Mouse (Mus musculus) MEL (cell line): ENCODE results near the gene 1700001L19Rik. TPM values are rescaled to one million over a fixed set of nuclear protein-coding genes. Genes with fewer than 3 reads are reported as not detected.

ENCODE experiments used
- DNase-seq: peaks from one replicate; pipeline ENCODE4 v3.0.0; 2011; ENCODE audit warnings: low read depth, low spot score
- H3K27ac ChIP-seq: 2 replicates; pipeline ENCODE4 v1.5.1; 2012; ENCODE audit warnings: low read depth, mild to moderate bottlenecking, control low read depth, low read length, moderate library complexity; ENCODE audit not compliant: control insufficient read depth
- H3K27me3 ChIP-seq, 2 experiments: fragments of 150-350 bp in 1 of 2; sonication (generic) in 1 of 2; 2 replicates each; pipeline ENCODE4 v1.6.1; 2012; ENCODE audit warnings: low read length in 2 of 2, mild to moderate bottlenecking in 2 of 2, improper control_type of control experiment in 1 of 2, moderate library complexity in 1 of 2; ENCODE audit not compliant: insufficient read depth in 2 of 2, control insufficient read depth in 1 of 2
- H3K36me3 ChIP-seq, 2 experiments: 2 replicates each; pipeline ENCODE4 v1.6.1; 2012 to 2014; ENCODE audit warnings: low read length in 2 of 2, improper control_type of control experiment in 1 of 2, inconsistent platforms in 1 of 2, mild to moderate bottlenecking in 1 of 2; ENCODE audit not compliant: insufficient read depth in 2 of 2, control insufficient read depth in 1 of 2
- H3K4me1 ChIP-seq, 2 experiments: fragments of 150-350 bp in 1 of 2; sonication (generic) in 1 of 2; 2 replicates each; pipeline ENCODE4 v1.6.1; 2012; ENCODE audit warnings: low read length in 2 of 2, improper control_type of control experiment in 1 of 2, mild to moderate bottlenecking in 1 of 2; ENCODE audit not compliant: insufficient read depth in 2 of 2, control insufficient read depth in 1 of 2
- H3K4me3 ChIP-seq, 2 experiments: fragments of 150-350 bp in 1 of 2; sonication (generic) in 1 of 2; 2 replicates each; pipeline ENCODE4 v1.5.1; 2012; ENCODE audit warnings: low read depth in 2 of 2, low read length in 2 of 2, mild to moderate bottlenecking in 2 of 2, moderate library complexity in 2 of 2, control low read depth in 1 of 2, improper control_type of control experiment in 1 of 2; ENCODE audit not compliant: control insufficient read depth in 1 of 2, insufficient read depth in 1 of 2
- H3K79me2 ChIP-seq: 2 replicates; pipeline ENCODE4 v1.6.1; 2012; ENCODE audit warnings: mild to moderate bottlenecking, low read length, moderate library complexity; ENCODE audit not compliant: control insufficient read depth, poor library complexity, insufficient read depth
- H3K9ac ChIP-seq: 2 replicates; pipeline ENCODE4 v1.6.1; 2012; ENCODE audit warnings: low read depth, mild to moderate bottlenecking, control low read depth, low read length, moderate library complexity; ENCODE audit not compliant: control insufficient read depth, poor library complexity, severe bottlenecking
- H3K9me3 ChIP-seq: fragments of 150-350 bp; sonication (generic); replicated peaks from 2 replicates; pipeline ENCODE4 v1.6.1; 2012; ENCODE audit warnings: mild to moderate bottlenecking, low read length, improper control_type of control experiment, moderate library complexity; ENCODE audit not compliant: insufficient read depth
- BHLHE40 ChIP-seq: IDR thresholded peaks from 2 replicates; pipeline ENCODE4 v1.6.1; 2012; ENCODE audit warnings: low read depth, mild to moderate bottlenecking, inconsistent platforms, low read length, improper control_type of control experiment, borderline replicate concordance
- E2F4 ChIP-seq: IDR thresholded peaks from 2 replicates; pipeline ENCODE4 v1.6.1; 2011; ENCODE audit warnings: low read depth, low read length, improper control_type of control experiment, borderline replicate concordance
- ETS1 ChIP-seq: IDR thresholded peaks from 2 replicates; pipeline ENCODE4 v1.6.1; 2012; ENCODE audit warnings: low read depth, mild to moderate bottlenecking, inconsistent platforms, low read length, improper control_type of control experiment, moderate library complexity
- GATA1 ChIP-seq: IDR thresholded peaks from 2 replicates; pipeline ENCODE4 v1.6.1; 2011; ENCODE audit warnings: low read depth, low read length, improper control_type of control experiment
- HCFC1 ChIP-seq: IDR thresholded peaks from 2 replicates; pipeline ENCODE4 v1.6.1; 2012; ENCODE audit warnings: low read depth, mild to moderate bottlenecking, inconsistent platforms, low read length, improper control_type of control experiment, moderate library complexity
- KAT2A ChIP-seq: conservative IDR thresholded peaks from 2 replicates; pipeline ENCODE4 v1.6.1; 2012; ENCODE audit warnings: low read depth, low read length, improper control_type of control experiment, inconsistent platforms
- MAFK ChIP-seq: IDR thresholded peaks from 2 replicates; pipeline ENCODE4 v1.6.1; 2011; ENCODE audit warnings: low read depth, mild to moderate bottlenecking, low read length, improper control_type of control experiment, borderline replicate concordance
- MAX ChIP-seq: IDR thresholded peaks from 2 replicates; pipeline ENCODE4 v1.6.1; 2011; ENCODE audit warnings: low read length, improper control_type of control experiment
- MAZ ChIP-seq: IDR thresholded peaks from 2 replicates; pipeline ENCODE4 v1.6.1; 2012; ENCODE audit warnings: low read depth, mild to moderate bottlenecking, inconsistent platforms, low read length, improper control_type of control experiment
- MEF2A ChIP-seq: IDR thresholded peaks from 2 replicates; pipeline ENCODE4 v1.6.1; 2014; ENCODE audit warnings: low read depth, mild to moderate bottlenecking, inconsistent platforms, low read length, improper control_type of control experiment; ENCODE audit not compliant: poor library complexity, insufficient replicate concordance, severe bottlenecking; ENCODE audit errors: extremely low read depth
- MXI1 ChIP-seq: IDR thresholded peaks from 2 replicates; pipeline ENCODE4 v1.6.1; 2011; ENCODE audit warnings: mild to moderate bottlenecking, low read depth, low read length, improper control_type of control experiment
- MYC ChIP-seq: IDR thresholded peaks from 2 replicates; pipeline ENCODE4 v1.6.1; 2011; ENCODE audit warnings: low read depth, mild to moderate bottlenecking, low read length, improper control_type of control experiment, moderate library complexity
- RAD21 ChIP-seq: IDR thresholded peaks from 2 replicates; pipeline ENCODE4 v1.6.1; 2011; ENCODE audit warnings: mild to moderate bottlenecking, low read depth, low read length, improper control_type of control experiment
- RCOR1 ChIP-seq: IDR thresholded peaks from 2 replicates; pipeline ENCODE4 v1.6.1; 2012; ENCODE audit warnings: low read depth, mild to moderate bottlenecking, inconsistent platforms, low read length, improper control_type of control experiment
- SIN3A ChIP-seq: IDR thresholded peaks from 2 replicates; pipeline ENCODE4 v1.6.1; 2012; ENCODE audit warnings: low read length, improper control_type of control experiment, inconsistent platforms
- TCF12 ChIP-seq: IDR thresholded peaks from 2 replicates; pipeline ENCODE4 v1.6.1; 2014; ENCODE audit warnings: low read depth, mild to moderate bottlenecking, inconsistent platforms, low read length, improper control_type of control experiment, moderate library complexity
- USF1 ChIP-seq: IDR thresholded peaks from 2 replicates; pipeline ENCODE4 v1.6.1; 2014; ENCODE audit warnings: low read depth, mild to moderate bottlenecking, inconsistent platforms, low read length, improper control_type of control experiment, moderate library complexity
- USF2 ChIP-seq, 2 experiments: IDR thresholded peaks; 2 replicates each; pipeline ENCODE4 v1.6.1; 2011 to 2012; ENCODE audit warnings: improper control_type of control experiment in 2 of 2, low read length in 2 of 2, borderline replicate concordance in 1 of 2, inconsistent platforms in 1 of 2, low read depth in 1 of 2, mild to moderate bottlenecking in 1 of 2; ENCODE audit not compliant: insufficient read depth in 1 of 2
- ZMIZ1 ChIP-seq: IDR thresholded peaks from 2 replicates; pipeline ENCODE4 v1.6.1; 2012; ENCODE audit warnings: low read depth, mild to moderate bottlenecking, inconsistent platforms, low read length, improper control_type of control experiment, moderate library complexity
- polyA plus RNA-seq, 2 experiments: library from polyadenylated mRNA; stranded (reverse) in 1 of 2; unstranded in 1 of 2; fragments of >175 nt in 1 of 2; fragments of >200 nt in 1 of 2; gene quantifications; 2 replicates each; pipeline versions ENCODE4 v1.2.1 to v1.2.4; 2012; ENCODE audit warnings: low replicate concordance in 2 of 2, low read depth in 1 of 2; ENCODE audit not compliant: insufficient read length in 2 of 2, insufficient read depth in 1 of 2, missing spikeins in 1 of 2
- total RNA-seq: library from RNA; depleted of rRNA; stranded (reverse); fragments of 300-350 nt; gene quantifications from 2 replicates; pipeline ENCODE4 v1.2.3, GENCODE M21; 2012

The 1700001L19Rik gene
- total and polyA plus RNA-seq, 3 experiments = not detected

DNA sequence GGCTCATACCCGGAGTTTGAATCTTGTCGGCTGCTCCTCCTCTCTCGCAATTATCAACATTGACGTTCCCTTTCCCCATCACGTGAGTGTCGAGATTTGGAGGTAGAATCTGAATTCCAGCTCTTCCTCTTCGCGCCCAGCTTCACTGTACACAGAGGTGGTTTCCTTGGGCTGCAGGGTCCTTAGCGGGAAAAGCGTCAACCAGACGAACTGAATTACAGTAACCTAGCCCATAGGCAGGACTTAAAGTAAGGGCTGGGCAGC, 14.8 kb upstream of the 1700001L19Rik start:
- Histone ChIP-seq H3K27me3 (no peaks in the 10 kb centered on the region), H3K9ac (peak overlapping the region; percentile 78), H3K36me3 (peaks cover 0 to 13% of the 10 kb centered on the region in 2 experiments; a peak in 3 of 4 replicates), H3K4me1 (peaks cover 0 to 2% of the 10 kb centered on the region in 2 experiments; a peak in 1 of 4 replicates), H3K9me3 (no peaks in the 10 kb centered on the region), H3K4me3 (peak overlapping the region; percentile 72 to 87), H3K79me2 (peaks cover 26% of the 10 kb centered on the region), H3K27ac (peak overlapping the region; percentile 36)
- peak; percentile 52 for DNase-seq
- peak; percentile 85 for TF ChIP-seq BHLHE40
- TF ChIP-seq HCFC1 = no peak
- peak; percentile 67 for TF ChIP-seq USF1

DNA sequence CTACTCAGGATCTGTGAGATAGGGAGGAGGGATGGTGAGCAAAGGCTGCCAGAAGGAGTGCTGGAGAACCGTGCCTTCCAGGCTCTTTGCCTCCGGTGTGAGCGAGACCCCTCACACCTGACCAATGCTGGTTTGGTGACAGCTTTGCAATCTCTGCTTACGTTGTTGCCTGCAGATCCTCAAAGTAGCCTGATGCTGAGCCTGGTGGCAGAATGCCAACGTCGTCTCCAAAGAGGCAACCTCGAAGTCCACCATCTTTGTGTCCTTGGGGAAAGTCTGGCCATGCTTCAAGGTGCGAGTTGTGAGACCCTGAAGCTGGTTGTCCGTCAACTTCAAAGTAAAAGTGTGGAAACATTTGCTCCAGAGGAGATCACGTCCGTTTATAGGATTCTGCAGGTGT, 13.3 kb upstream of the 1700001L19Rik start:
- no peak for TF ChIP-seq MEF2A
- no peak for TF ChIP-seq ETS1
- TF ChIP-seq MAFK = no peak
- no peak for TF ChIP-seq SIN3A
- no peak for TF ChIP-seq MYC
- no peak for TF ChIP-seq RAD21
- no peak for TF ChIP-seq ZMIZ1
- TF ChIP-seq MXI1 = no peak
- no peak for TF ChIP-seq MAZ
- TF ChIP-seq KAT2A = no peak
- TF ChIP-seq BHLHE40 = no peak
- TF ChIP-seq TCF12 = no peak
- TF ChIP-seq MAX = no peak
- no peak for TF ChIP-seq USF2 (IDR thresholded peaks at IDR 0.05; ENCODE audit: borderline replicate concordance in 1 of 2, insufficient read depth in 1 of 2, low read depth in 1 of 2, low read length in 2 of 2)
- TF ChIP-seq E2F4 = no peak
- TF ChIP-seq RCOR1 = no peak
- TF ChIP-seq GATA1 = no peak
- Histone ChIP-seq H3K36me3 (peaks cover 0 to 13% of the 10 kb centered on the region in 2 experiments; a peak in 3 of 4 replicates), H3K4me1 (peaks cover 0 to 2% of the 10 kb centered on the region in 2 experiments; a peak in 1 of 4 replicates)

More for the DNA sequence above, 13.3 kb upstream of the 1700001L19Rik start:
- Histone ChIP-seq H3K27ac (no peak overlapping the region), H3K4me3 (no peak overlapping the region), H3K27me3 (no peaks in the 10 kb centered on the region), H3K9me3 (no peaks in the 10 kb centered on the region), H3K79me2 (peaks cover 26% of the 10 kb centered on the region), H3K9ac (no peak overlapping the region)
- DNase-seq = no peak
